Mouse (Mus musculus) forebrain, postnatal 0 days (tissue): ENCODE results near the gene Fbxl2. TPM values are rescaled to one million over a fixed set of nuclear protein-coding genes. Genes with fewer than 3 reads are reported as not detected.

ENCODE experiments used
- ATAC-seq: fragments of 200-750 bp; cut with Nextera tagmentation; 2 replicates; pipeline ENCODE4 v1.8.0; 2017; ENCODE audit warnings: mild to moderate bottlenecking, moderate library complexity
- DNase-seq: peaks from one replicate; pipeline ENCODE4 v3.0.0-alpha.2; 2015
- H3K27ac ChIP-seq: fragments of 300-500 bp; sonication (generic); 2 replicates; pipeline ENCODE4 v1.5.1; 2014; ENCODE audit warnings: low read depth, mild to moderate bottlenecking, antibody characterized with exemption, low read length, moderate library complexity, mixed read lengths
- H3K27me3 ChIP-seq: fragments of 300-500 bp; sonication (generic); 2 replicates; pipeline ENCODE4 v1.6.1; 2014; ENCODE audit warnings: mild to moderate bottlenecking, low read length, mixed read lengths; ENCODE audit not compliant: insufficient read depth
- H3K36me3 ChIP-seq: fragments of 300-500 bp; sonication (generic); 2 replicates; pipeline ENCODE4 v1.6.1; 2014; ENCODE audit warnings: mild to moderate bottlenecking, moderate library complexity; ENCODE audit not compliant: insufficient read depth
- H3K4me1 ChIP-seq: fragments of 300-500 bp; sonication (generic); 2 replicates; pipeline ENCODE4 v1.6.1; 2014; ENCODE audit warnings: antibody characterized with exemption; ENCODE audit not compliant: insufficient read depth
- H3K4me2 ChIP-seq: fragments of 300-500 bp; sonication (generic); 2 replicates; pipeline ENCODE4 v1.6.1; 2014; ENCODE audit warnings: low read depth, mild to moderate bottlenecking, moderate library complexity
- H3K4me3 ChIP-seq: fragments of 300-500 bp; sonication (generic); 2 replicates; pipeline ENCODE4 v1.5.1; 2014; ENCODE audit warnings: low read depth, low read length, mixed read lengths
- H3K9ac ChIP-seq: fragments of 300-500 bp; sonication (generic); 2 replicates; pipeline ENCODE4 v1.6.1; 2014; ENCODE audit warnings: mild to moderate bottlenecking
- H3K9me3 ChIP-seq: fragments of 300-500 bp; sonication (generic); 2 replicates; pipeline ENCODE4 v1.6.1; 2016; ENCODE audit warnings: low read length
- CTCF ChIP-seq: sonication (generic); IDR thresholded peaks from 2 replicates; pipeline ENCODE4 v1.5.1; 2016; ENCODE audit warnings: antibody characterized with exemption, control low read depth, low read depth
- WGBS: fragments of 180-500 bp; shearing (Covaris S2); extraction: QIAGEN DNeasy Blood & Tissue Kit; methylation state at CpG from one replicate; pipeline ENCODE4 v1.1.7; 2014; 5-methylcytosine and 5-hydroxymethylcytosine counted together
- polyA plus RNA-seq: library from polyadenylated mRNA; unstranded; fragments of >200 nt; fragmentation: Nextera tagmentation; extraction: Ambion mirVana; gene quantifications from 2 replicates; pipeline ENCODE4 v1.2.1, GENCODE M21; 2015
- total RNA-seq: library from RNA; depleted of rRNA; stranded (reverse); fragments of >200 nt; gene quantifications from 2 replicates; pipeline ENCODE4 v1.2.3, GENCODE M21; 2014

Gene Fbxl2
- total and polyA plus RNA-seq, 2 experiments from 2014 or later = 26.1 to 34.0 TPM

DNA sequence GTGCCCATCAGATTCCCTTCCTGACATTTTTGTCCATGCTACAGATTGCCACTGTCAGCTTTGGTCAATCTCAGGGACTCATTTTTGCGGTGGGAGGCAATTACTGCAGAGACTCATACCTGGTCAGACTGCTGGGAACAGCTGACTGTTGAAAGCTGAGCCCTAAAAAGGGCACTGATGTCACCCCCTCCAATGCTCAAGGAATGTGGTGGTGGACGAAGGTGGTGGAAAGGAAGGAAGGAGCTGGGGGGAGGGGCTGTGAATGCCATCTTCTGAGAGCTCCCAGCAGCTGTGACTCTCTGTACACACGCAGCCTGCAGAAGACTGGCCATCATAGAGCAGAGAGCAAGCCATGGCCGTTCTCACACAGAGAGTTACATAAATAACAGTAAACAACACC, 23.9 kb downstream of the Fbxl2 start:
- TF ChIP-seq CTCF = no peak
- H3K36me3 ChIP-seq = no peaks in the 10 kb centered on the region
- no peak for ATAC-seq
- H3K4me1 ChIP-seq = peaks cover 7% of the 10 kb centered on the region; the same call in 1 of the 2 replicates
- no peak overlapping the region for H3K4me2 ChIP-seq
- no peaks in the 10 kb centered on the region for H3K27me3 ChIP-seq
- H3K4me3 ChIP-seq = no peak overlapping the region
- H3K27ac ChIP-seq = no peak overlapping the region
- 76% methylated on average over 4 of the region's 4 CpGs for WGBS
- no peak for DNase-seq
- H3K9ac ChIP-seq = no peak overlapping the region
- H3K9me3 ChIP-seq = no peaks in the 10 kb centered on the region

DNA sequence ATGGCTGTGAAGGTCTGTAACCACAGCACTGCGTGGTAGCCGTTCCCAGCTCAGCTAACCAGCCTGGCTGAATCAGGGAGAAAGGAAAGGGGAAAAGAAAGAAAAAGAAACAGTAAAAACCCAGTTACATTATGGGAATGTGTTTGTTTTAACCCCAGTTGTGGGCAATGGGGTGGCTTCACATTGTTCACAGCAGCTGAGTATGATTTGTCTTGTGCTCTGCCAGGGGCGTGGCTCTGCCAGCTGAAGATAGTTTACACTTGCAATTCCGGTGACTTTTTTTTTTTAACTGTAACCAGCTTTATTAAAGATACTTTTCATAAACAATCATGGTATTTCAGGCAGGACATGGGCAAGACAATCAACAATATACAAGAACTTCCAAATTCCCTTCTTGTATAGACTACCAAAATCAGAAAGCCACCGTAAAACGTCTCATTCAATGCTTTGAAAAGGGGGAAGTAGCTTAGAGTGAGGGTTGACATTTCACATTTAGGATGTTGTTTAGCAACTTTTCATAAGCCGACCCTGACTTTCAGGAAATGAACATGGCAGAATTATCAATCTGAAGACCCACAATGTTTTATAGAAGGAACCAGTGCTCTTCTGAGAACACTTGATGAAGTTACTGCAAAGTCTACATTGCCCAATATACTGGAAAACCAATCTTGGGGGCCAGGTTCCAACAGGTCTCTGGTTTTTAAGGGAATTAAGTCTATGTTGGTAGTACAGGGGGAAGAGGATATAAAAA, 26.8 kb downstream of the Fbxl2 start:
- H3K36me3 ChIP-seq = no peaks in the 10 kb centered on the region
- TF ChIP-seq CTCF = no peak
- no peaks in the 10 kb centered on the region for H3K4me1 ChIP-seq
- WGBS = 89% methylated on average over 7 of the region's 7 CpGs
- no peaks in the 10 kb centered on the region for H3K27me3 ChIP-seq
- H3K27ac ChIP-seq = no peak overlapping the region
- H3K4me2 ChIP-seq = no peak overlapping the region
- ATAC-seq (no peak), DNase-seq (no peak)
- no peak overlapping the region for H3K4me3 ChIP-seq
- H3K9me3 ChIP-seq = no peaks in the 10 kb centered on the region
- no peak overlapping the region for H3K9ac ChIP-seq

GRCm38 (mm10) chr9:114016402-114016801, 29.6 kb downstream of the Fbxl2 start:
- ATAC-seq (no peak), DNase-seq (no peak)
- no peak for TF ChIP-seq CTCF
- Histone ChIP-seq H3K4me3 (no peak overlapping the region), H3K9ac (no peak overlapping the region), H3K9me3 (no peaks in the 10 kb centered on the region), H3K27me3 (no peaks in the 10 kb centered on the region), H3K4me1 (no peaks in the 10 kb centered on the region), H3K4me2 (no peak overlapping the region), H3K36me3 (0 out of 2 replicates have a peak, but pooled peaks cover 3% of the 10 kb centered on the region), H3K27ac (no peak overlapping the region)
- 84% methylated on average over 4 of the region's 4 CpGs for WGBS

- Histone ChIP-seq H3K4me3 (no peak overlapping the region), H3K9ac (no peak overlapping the region), H3K27me3 (no peaks in the 10 kb centered on the region), H3K4me2 (no peak overlapping the region), H3K9me3 (no peaks in the 10 kb centered on the region), H3K27ac (no peak overlapping the region), H3K36me3 (0 out of 2 replicates have a peak, but pooled peaks cover 3% of the 10 kb centered on the region), H3K4me1 (no peaks in the 10 kb centered on the region)
- 89% methylated on average over 4 of the region's 4 CpGs for WGBS
- no peak for ATAC-seq
- peak; percentile 35; the same call in 1 of the 2 replicates for TF ChIP-seq CTCF
- no peak for DNase-seq
These were observed 30.3 kb downstream of the Fbxl2 start for GRCm38 (mm10) chr9:114015724-114016123.

DNA sequence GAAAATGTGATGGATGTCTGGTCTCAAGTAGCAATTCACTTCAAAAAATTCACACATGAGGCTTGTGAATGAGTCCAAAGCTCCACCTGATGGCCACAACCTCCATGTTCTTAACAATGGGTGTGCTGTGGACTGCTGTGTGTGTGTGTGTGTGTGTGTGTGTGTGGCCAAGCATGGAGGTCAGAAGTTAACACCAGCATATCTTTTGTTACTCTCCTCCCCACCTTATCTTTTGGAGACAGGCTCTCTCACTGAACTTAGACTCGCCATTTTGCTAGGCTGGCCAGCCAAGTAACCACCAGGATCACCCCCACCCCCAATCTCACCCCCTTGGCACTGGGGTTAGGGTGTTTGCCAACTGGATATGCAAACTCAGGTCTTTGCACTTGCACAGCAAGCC, 32.0 kb downstream of the Fbxl2 start:
- Histone ChIP-seq H3K4me1 (no peaks in the 10 kb centered on the region), H3K27me3 (no peaks in the 10 kb centered on the region), H3K9ac (no peak overlapping the region), H3K4me2 (no peak overlapping the region), H3K27ac (no peak overlapping the region), H3K9me3 (no peaks in the 10 kb centered on the region), H3K36me3 (0 out of 2 replicates have a peak, but pooled peaks cover 3% of the 10 kb centered on the region), H3K4me3 (no peak overlapping the region)
- TF ChIP-seq CTCF = no peak
- DNase-seq (no peak), ATAC-seq (no peak)
- WGBS = 94% methylated on average over 1 of the region's 1 CpGs

- WGBS = 79% methylated on average over 18 of the region's 18 CpGs
- DNase-seq (no peak), ATAC-seq (no peak)
- Histone ChIP-seq H3K9ac (no peak overlapping the region), H3K9me3 (no peaks in the 10 kb centered on the region), H3K4me1 (no peaks in the 10 kb centered on the region), H3K36me3 (0 out of 2 replicates have a peak, but pooled peaks cover 3% of the 10 kb centered on the region), H3K4me3 (no peak overlapping the region), H3K27ac (no peak overlapping the region), H3K4me2 (no peak overlapping the region), H3K27me3 (no peaks in the 10 kb centered on the region)
- no peak for TF ChIP-seq CTCF
These were observed 34.8 kb downstream of the Fbxl2 start for GRCm38 (mm10) chr9:114011203-114011602.

GRCm38 (mm10) chr9:114009526-114009925, 36.5 kb downstream of the Fbxl2 start:
- Histone ChIP-seq H3K36me3 (0 out of 2 replicates have a peak, but pooled peaks cover 3% of the 10 kb centered on the region), H3K27me3 (no peaks in the 10 kb centered on the region), H3K4me2 (no peak overlapping the region), H3K4me1 (no peaks in the 10 kb centered on the region), H3K27ac (no peak overlapping the region), H3K9me3 (no peaks in the 10 kb centered on the region), H3K4me3 (no peak overlapping the region), H3K9ac (no peak overlapping the region)
- WGBS = 37% methylated on average over 5 of the region's 5 CpGs
- no peak for TF ChIP-seq CTCF
- DNase-seq (no peak), ATAC-seq (no peak)
